Mouse (Mus musculus) embryonic facial prominence, embryonic 10.5 days (tissue): ENCODE data around the gene Cd4. TPM values are rescaled to one million over a fixed set of nuclear protein-coding genes. Genes with fewer than 3 reads are reported as not detected.
A peak's percentile ranks its signal among the peaks of the same experiment; 100 is the strongest.

Experiments used
- DNase-seq: peaks from one replicate; pipeline ENCODE4 v3.0.0-alpha.2; 2017; ENCODE audit warnings: low spot score
- H3K27ac ChIP-seq: fragments of 300-500 bp; sonication (generic); replicated peaks from 2 replicates; pipeline ENCODE4 v1.5.1; 2016; ENCODE audit warnings: mild to moderate bottlenecking
- H3K27me3 ChIP-seq: fragments of 300-500 bp; sonication (generic); replicated peaks from 2 replicates; pipeline ENCODE4 v1.6.1; 2016; ENCODE audit warnings: low read depth, mild to moderate bottlenecking; ENCODE audit not compliant: poor library complexity, severe bottlenecking
- H3K36me3 ChIP-seq: fragments of 300-500 bp; sonication (generic); replicated peaks from 2 replicates; pipeline ENCODE4 v1.6.1; 2016; ENCODE audit warnings: mild to moderate bottlenecking, moderate library complexity
- H3K4me1 ChIP-seq: fragments of 300-500 bp; sonication (generic); 2 replicates; pipeline ENCODE4 v1.6.1; 2016
- H3K4me3 ChIP-seq: fragments of 300-500 bp; sonication (generic); 2 replicates; pipeline ENCODE4 v1.5.1; 2016; ENCODE audit warnings: mild to moderate bottlenecking, moderate library complexity
- H3K9me3 ChIP-seq: fragments of 300-500 bp; sonication (generic); 2 replicates; pipeline ENCODE4 v1.6.1; 2016; ENCODE audit warnings: mild to moderate bottlenecking
- WGBS: fragments of 180-500 bp; shearing (Covaris S2); methylation state at CpG from one replicate; pipeline ENCODE4 v1.1.7; 2016; 5-methylcytosine and 5-hydroxymethylcytosine counted together
- polyA plus RNA-seq: library from polyadenylated mRNA; unstranded; fragments of >200 nt; fragmentation: Nextera tagmentation; extraction: Ambion mirVana; gene quantifications from 2 replicates; pipeline ENCODE4 v1.2.1, GENCODE M21; 2016

The Cd4 gene
- polyA plus RNA-seq, 1 experiment from 2014 or later, result not detected

GRCm38 (mm10) chr6:124863125-124863657 lies 24.8 kb downstream of the Cd4 start:
- under 1% methylated on average over 16 of the region's 16 CpGs for WGBS
- no peak for DNase-seq
- Histone ChIP-seq H3K4me3 (peak overlapping the region; percentile 73), H3K36me3 (no peaks in the 10 kb centered on the region), H3K9me3 (no peaks in the 10 kb centered on the region), H3K4me1 (peaks cover 79% of the 10 kb centered on the region), H3K27me3 (peaks cover 97% of the 10 kb centered on the region), H3K27ac (peak overlapping the region; percentile 88)

DNA sequence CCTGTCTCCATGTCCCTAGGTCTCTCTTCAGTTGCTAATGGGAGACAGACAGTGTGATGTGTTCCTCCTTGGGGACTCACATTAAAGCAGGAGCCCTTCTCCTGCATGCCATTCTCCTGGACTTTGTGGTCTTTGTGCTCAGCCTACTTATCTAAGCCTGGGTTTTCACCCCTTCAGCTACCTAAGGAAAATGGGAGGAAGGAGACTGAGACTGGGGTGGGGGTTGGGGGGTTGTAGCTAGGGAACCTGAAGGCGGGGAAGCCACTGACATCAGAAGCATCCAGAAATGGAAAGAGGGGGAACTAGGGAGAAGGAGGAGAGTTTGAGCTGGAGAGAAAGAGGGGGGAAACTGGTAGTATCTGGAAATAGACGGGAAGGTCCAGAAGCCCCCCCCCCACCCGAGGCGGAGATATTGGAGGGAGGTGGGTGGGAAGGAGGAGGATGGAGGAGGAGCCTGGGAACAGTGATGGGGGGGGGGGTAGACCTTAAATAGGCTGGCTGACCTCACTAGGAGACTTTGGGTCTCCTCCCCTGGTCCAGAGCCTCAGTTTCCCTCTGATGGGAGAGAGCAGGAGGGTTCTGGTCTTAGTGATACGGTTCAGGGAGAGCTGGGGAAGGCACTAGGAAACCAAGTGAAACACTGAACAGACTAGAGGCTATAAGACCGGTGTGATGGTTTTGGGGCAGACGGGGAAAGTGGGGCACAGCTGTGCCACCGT lies 25.5 kb downstream of the Cd4 start:
- WGBS, result 13% methylated on average over 8 of the region's 8 CpGs
- DNase-seq, result no peak
- peaks cover 97% of the 10 kb centered on the region for H3K27me3 ChIP-seq
- peak overlapping the region; percentile 88; the same call in 1 of the 2 replicates for H3K27ac ChIP-seq
- peak overlapping the region; percentile 73 for H3K4me3 ChIP-seq
- no peaks in the 10 kb centered on the region for H3K36me3 ChIP-seq
- H3K4me1 ChIP-seq, result peaks cover 85% of the 10 kb centered on the region
- no peaks in the 10 kb centered on the region for H3K9me3 ChIP-seq

DNA sequence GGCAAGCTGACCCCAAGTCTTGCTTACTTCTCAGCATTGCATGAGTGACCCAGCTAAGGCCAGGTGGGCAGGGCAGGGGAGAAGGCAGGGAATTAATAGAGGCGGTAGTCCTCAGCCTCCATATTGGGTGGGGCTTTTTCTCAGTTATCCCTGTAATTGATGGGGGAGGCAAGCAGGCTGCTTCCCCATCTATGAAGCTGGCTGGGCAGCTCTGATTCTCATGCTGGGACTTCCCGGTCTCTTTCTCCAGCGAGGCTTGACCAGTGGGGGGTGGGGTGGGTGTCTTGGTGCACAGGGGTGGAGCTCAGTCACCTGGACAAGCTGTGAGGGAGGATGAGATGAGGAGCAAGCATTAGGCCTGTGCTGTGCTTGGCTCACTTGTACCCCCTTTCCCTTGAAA lies 26.2 kb downstream of the Cd4 start:
- Histone ChIP-seq H3K36me3 (no peaks in the 10 kb centered on the region), H3K27me3 (peaks cover 90% of the 10 kb centered on the region), H3K4me3 (no peak overlapping the region; the same call in 1 of the 2 replicates), H3K4me1 (peaks cover 91% of the 10 kb centered on the region), H3K9me3 (no peaks in the 10 kb centered on the region), H3K27ac (peak overlapping the region; percentile 26; the same call in 1 of the 2 replicates)
- DNase-seq, result no peak
- 36% methylated on average over 3 of the region's 3 CpGs for WGBS

GRCm38 (mm10) chr6:124861266-124861665 lies 26.8 kb downstream of the Cd4 start:
- Histone ChIP-seq H3K4me3 (0 out of 2 replicates have a peak overlapping the region, but pooled peaks have one; percentile 17), H3K9me3 (no peaks in the 10 kb centered on the region), H3K4me1 (peaks cover 91% of the 10 kb centered on the region), H3K27me3 (peaks cover 84% of the 10 kb centered on the region), H3K36me3 (no peaks in the 10 kb centered on the region), H3K27ac (peak overlapping the region; percentile 26; the same call in 1 of the 2 replicates)
- no peak for DNase-seq
- 81% methylated on average over 19 of the region's 19 CpGs for WGBS

GRCm38 (mm10) chr6:124860511-124860910 lies 27.5 kb downstream of the Cd4 start:
- no peaks in the 10 kb centered on the region for H3K36me3 ChIP-seq
- DNase-seq, result no peak
- H3K9me3 ChIP-seq, result no peaks in the 10 kb centered on the region
- 83% methylated on average over 9 of the region's 9 CpGs for WGBS
- H3K27me3 ChIP-seq, result peaks cover 77% of the 10 kb centered on the region
- H3K4me1 ChIP-seq, result peaks cover 92% of the 10 kb centered on the region
- 0 out of 2 replicates have a peak overlapping the region, but pooled peaks have one; percentile 7 for H3K27ac ChIP-seq
- 0 out of 2 replicates have a peak overlapping the region, but pooled peaks have one; percentile 17 for H3K4me3 ChIP-seq

DNA sequence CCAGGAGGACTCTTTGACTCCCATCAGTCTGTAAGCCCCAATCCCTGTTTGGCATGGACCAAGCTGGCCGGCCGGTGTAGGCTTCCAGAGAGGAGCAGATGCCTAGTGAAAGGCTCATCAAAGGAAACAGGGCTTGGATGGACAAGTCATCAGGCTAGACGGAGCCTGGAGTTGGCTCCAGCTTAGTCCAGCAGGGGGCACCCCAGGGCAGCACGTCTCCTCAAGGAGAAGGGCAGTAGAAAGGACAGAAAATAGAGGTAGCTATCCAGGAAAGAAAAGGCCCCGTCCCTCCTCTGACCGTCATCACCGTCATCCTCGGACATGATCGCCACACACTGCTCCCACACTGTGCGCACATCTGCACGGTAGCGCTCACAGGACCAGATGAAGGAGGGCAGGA lies 28.3 kb downstream of the Cd4 start:
- H3K9me3 ChIP-seq, result no peaks in the 10 kb centered on the region
- 12% methylated on average over 12 of the region's 12 CpGs for WGBS
- H3K4me3 ChIP-seq, result peak overlapping the region; percentile 21; the same call in 1 of the 2 replicates
- 0 out of 2 replicates have a peak, but pooled peaks cover 4% of the 10 kb centered on the region for H3K36me3 ChIP-seq
- H3K27me3 ChIP-seq, result peaks cover 69% of the 10 kb centered on the region
- DNase-seq, result peak; percentile 89
- H3K27ac ChIP-seq, result 0 out of 2 replicates have a peak overlapping the region, but pooled peaks have one; percentile 7
- peaks cover 93% of the 10 kb centered on the region for H3K4me1 ChIP-seq

DNA sequence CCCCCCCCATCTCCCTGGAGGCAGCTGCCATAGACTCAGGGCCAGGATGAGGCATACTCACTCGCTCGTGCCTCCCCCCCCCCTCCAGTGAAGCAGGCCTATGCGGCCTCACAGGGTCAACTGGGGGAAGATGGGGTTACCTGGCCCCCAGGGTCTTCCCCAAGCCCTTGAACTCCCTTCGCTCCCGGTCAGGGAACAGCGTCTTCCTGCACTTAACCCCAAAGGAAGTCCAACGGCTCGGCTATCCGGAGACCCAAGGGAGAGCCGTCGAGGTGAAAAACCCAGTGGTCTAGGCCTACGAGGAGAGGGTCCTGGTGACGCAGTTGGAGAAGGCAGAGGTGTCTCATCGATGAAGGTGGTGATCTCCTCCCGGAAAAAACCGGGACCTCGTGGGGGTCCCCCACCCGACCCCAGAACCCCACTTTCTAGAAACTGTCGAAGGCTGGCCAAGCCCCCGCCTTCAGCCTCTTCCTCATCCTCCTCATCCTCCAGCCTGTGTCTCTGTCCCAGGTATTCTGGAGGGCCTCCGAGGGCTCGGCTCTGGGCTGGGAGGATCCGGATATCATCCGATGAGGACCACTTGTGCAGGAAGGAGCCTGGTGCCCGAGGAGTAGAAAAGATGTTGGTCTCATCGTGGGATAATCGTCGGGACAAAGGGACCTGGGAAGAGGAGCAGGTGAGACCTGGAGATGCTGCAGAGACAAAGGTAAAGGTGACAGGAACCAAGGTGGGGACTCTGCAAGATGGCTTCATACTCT lies 29.3 kb downstream of the Cd4 start:
- Histone ChIP-seq H3K27me3 (peaks cover 59% of the 10 kb centered on the region), H3K27ac (peak overlapping the region; percentile 40), H3K4me3 (peak overlapping the region; percentile 93)

GRCm38 (mm10) chr6:124857840-124858530 lies 30.0 kb downstream of the Cd4 start:
- no peak for DNase-seq
- 24% methylated on average over 26 of the region's 26 CpGs for WGBS
- Histone ChIP-seq H3K4me3 (peak overlapping the region; percentile 93), H3K9me3 (no peaks in the 10 kb centered on the region), H3K27me3 (peaks cover 51% of the 10 kb centered on the region), H3K4me1 (peaks cover 76% of the 10 kb centered on the region), H3K27ac (peak overlapping the region; percentile 98), H3K36me3 (peaks cover 21% of the 10 kb centered on the region)

More for the DNA sequence above, 29.3 kb downstream of the Cd4 start:
- Histone ChIP-seq H3K4me1 (peaks cover 83% of the 10 kb centered on the region), H3K9me3 (no peaks in the 10 kb centered on the region), H3K36me3 (peaks cover 14% of the 10 kb centered on the region)
- DNase-seq, result no peak
- 73% methylated on average over 28 of the region's 28 CpGs for WGBS

DNA sequence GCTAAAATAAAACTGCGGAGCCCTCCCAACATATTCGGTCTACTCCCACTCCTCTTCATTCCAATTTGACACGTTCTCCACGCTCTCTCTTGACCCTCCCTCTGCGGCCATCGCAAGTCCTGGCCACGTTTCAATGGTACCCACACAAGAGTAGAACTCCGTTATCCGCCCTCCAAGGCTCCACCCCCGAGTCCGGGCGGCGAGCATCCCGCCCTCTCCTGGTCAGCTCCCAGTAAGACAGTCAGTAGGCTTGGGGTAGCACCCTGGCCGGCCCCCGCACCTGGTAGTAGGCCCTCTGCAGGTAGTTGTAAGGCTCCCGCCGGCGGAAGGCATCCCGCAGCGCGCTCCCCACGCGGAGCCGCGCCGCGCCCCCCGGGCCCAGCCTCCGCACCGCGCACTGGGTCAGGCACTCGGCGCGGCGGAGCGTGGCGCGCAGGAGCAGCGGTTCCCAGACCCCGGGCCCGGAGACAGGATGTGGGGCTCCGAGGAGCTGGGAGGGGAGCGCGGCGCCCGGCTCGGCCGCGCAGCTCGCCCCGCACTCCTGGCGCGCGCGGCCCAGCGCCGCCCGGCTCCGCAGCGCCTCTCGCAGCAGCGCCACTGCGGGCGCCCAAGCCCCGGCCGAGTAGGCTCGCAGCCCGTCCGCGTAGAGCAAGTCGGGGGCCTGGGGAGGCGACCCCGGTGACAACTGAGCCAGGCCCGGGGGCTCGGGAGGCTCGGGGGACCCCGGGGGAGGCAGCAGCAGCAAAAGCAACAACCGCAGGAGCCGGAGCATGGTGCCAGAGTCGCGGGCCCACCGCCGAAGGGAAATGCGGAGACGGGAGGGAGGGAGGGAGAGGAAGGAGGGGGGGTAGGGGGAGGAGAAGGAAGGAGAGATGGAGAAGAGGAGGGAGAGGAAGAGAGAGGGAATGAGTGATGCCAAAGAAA lies 30.8 kb downstream of the Cd4 start, which contains the start of gene P3h3:
TSS of gene P3h3 (minus strand) at position 837 of the 924 bp plus-strand sequence.
- Histone ChIP-seq H3K27me3 (peaks cover 43% of the 10 kb centered on the region), H3K36me3 (peaks cover 26% of the 10 kb centered on the region), H3K9me3 (no peaks in the 10 kb centered on the region), H3K4me3 (peak within 1 kb of the TSS; percentile 93), H3K27ac (peak within 1 kb of the TSS; percentile 98), H3K4me1 (peaks cover 68% of the 10 kb centered on the region)
- DNase-seq, result peak; percentile 94
- WGBS, result under 1% methylated on average over 86 of the region's 86 CpGs

DNA sequence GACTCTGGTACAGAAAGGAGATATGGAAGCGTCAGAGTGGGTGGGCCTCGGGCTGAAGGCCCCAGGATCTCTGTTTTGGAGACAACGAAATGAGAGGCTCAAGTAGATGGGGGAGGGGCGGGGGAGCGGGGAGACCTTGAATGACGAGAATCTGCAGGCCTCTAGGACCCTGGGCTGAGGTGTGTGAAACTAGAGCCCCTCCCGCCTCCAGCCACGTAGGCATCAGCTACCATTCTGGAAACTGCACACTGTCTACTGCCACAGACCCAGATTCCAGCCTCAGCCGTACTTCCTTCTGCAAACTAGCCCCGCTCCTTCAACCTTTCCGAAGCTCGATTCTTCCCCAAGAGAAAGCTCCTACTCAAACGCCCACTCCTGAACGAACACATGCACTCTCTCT lies 31.7 kb downstream of the Cd4 start:
- H3K4me1 ChIP-seq, result peaks cover 63% of the 10 kb centered on the region
- H3K27me3 ChIP-seq, result peaks cover 35% of the 10 kb centered on the region
- 4% methylated on average over 14 of the region's 14 CpGs for WGBS
- H3K27ac ChIP-seq, result peak overlapping the region; percentile 98
- H3K4me3 ChIP-seq, result peak overlapping the region; percentile 93
- peaks cover 26% of the 10 kb centered on the region for H3K36me3 ChIP-seq
- DNase-seq, result peak; percentile 86
- H3K9me3 ChIP-seq, result no peaks in the 10 kb centered on the region

DNA sequence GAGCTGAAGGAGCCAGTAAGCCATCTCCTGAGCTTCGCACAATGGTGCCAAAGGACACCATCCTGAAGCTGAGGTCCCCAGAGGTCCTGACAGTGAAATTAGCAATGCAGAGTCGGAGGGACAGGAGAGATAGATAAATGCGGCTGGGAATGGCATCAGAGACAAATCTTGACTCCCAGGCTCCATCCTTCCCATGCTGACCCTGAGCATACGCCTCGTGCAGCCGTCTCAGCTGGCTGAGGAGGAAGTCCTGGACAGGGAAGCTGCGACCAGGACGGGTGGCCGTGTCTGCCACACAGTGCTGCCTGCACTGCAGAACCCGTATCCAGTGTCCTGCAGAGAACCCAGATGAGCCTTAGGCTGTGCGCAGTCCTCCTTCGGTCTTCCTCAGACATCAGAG lies 33.4 kb downstream of the Cd4 start:
- 73% methylated on average over 12 of the region's 12 CpGs for WGBS
- peaks cover 47% of the 10 kb centered on the region for H3K4me1 ChIP-seq
- no peak overlapping the region for H3K27ac ChIP-seq
- H3K27me3 ChIP-seq, result peaks cover 19% of the 10 kb centered on the region
- H3K9me3 ChIP-seq, result no peaks in the 10 kb centered on the region
- DNase-seq, result no peak
- H3K4me3 ChIP-seq, result no peak overlapping the region; the same call in 1 of the 2 replicates
- H3K36me3 ChIP-seq, result peaks cover 37% of the 10 kb centered on the region
